Mouse (Mus musculus) hematopoietic stem cell, adult 5-6 weeks (primary cell): ENCODE measurements around the gene Cyp26b1. TPM values are rescaled to one million over a fixed set of nuclear protein-coding genes. Genes with fewer than 3 reads are reported as not detected.
A peak's percentile ranks its signal among the peaks of the same experiment; 100 is the strongest.

Experiments
- ATAC-seq, 2 experiments: fragments of 125-278 bp in 1 of 2; replicated peaks in 1 of 2; 2 replicates each; pipeline ENCODE4 v1.8.0; 2016 to 2017; ENCODE audit warnings: inconsistent platforms in 2 of 2, mild to moderate bottlenecking in 2 of 2, moderate number of reproducible peaks in 2 of 2, low read depth in 1 of 2, moderate TSS enrichment in 1 of 2; ENCODE audit not compliant: low FRiP score in 2 of 2, poor library complexity in 2 of 2, severe bottlenecking in 2 of 2, insufficient read depth in 1 of 2, low TSS enrichment in 1 of 2
- total RNA-seq: library from RNA; stranded (forward); fragments of 172-1452, 232-1000 nt; gene quantifications from 2 replicates; pipeline ENCODE4 v1.2.3, GENCODE M21; 2017

Gene Cyp26b1
- total RNA-seq, 1 experiment from 2014 or later, result 0.55 TPM

GRCm38 (mm10) chr6:84589742-84590686, 3.7 kb downstream of the Cyp26b1 start:
- peak; percentile 84 for ATAC-seq

DNA sequence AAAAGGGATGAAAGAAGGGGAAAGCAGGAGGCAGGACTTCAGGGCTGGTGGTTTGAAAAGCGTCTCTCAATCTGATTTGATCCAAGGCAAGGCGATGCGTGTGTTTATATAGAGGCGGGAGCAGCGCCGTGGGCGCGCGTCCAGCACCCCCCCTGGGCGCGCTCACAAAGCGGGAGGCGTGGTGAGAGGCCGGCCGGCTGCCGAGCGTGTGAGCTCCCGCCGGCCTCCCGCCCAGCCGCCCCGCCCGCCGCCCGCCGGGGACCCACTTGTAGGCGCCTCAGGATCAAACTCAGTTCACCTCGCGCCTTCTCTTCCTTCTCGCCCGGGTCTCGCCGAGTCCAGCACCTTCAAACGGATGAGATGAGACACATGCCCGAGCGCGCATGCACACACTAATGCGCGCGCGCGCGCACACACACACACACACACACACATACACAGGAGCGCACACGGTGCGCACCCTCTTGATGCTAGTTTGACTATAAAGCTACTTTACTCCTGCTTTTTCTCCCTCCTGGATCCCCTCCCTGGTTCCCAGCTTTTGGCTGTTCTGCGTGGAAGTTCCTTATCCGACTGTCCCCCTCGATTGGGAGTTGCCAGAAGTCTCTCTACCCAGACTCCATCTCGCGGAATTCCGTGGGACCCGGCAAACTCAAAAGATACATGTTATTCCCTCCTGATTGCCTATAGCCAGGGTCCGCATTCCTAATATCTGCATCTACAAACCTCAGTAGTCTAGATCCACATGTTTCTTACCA, 4.6 kb downstream of the Cyp26b1 start:
- ATAC-seq, result no peak

- no peak for ATAC-seq
Measured at GRCm38 (mm10) chr6:84588221-84588894, 5.3 kb downstream of the Cyp26b1 start.

DNA sequence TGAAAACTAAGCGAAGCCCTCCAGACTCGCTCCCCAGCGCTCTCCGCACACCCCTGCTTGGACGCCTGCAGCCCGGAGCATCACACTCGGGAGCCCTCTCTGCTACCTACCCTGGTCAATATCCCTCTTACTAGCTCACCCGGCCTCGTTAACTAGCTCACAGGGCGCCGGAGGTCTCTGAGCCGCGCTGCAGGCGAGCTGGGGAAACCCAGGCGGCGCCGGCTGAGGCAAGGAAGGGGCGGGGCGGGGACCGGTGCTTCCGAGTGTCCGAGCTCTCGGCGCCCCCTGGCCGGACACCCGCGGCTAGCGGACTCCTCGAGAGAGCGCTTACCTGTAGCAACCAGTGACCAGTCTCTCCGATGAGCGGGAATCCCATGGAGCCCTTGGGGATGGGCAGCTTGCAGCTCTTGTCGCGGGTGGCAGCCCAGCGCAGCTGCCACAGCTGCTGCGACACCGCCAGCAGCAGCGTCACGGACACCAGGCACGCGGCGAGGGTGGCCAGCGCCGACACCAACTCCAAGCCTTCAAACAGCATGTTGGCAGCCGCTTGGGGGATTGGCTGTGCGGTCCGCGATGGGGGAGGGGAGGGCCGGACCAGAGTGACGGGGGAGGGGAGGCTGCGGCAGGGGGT, 6.1 kb downstream of the Cyp26b1 start:
- ATAC-seq, result no peak

GRCm38 (mm10) chr6:84586551-84587200, 7.0 kb downstream of the Cyp26b1 start:
- no peak for ATAC-seq

DNA sequence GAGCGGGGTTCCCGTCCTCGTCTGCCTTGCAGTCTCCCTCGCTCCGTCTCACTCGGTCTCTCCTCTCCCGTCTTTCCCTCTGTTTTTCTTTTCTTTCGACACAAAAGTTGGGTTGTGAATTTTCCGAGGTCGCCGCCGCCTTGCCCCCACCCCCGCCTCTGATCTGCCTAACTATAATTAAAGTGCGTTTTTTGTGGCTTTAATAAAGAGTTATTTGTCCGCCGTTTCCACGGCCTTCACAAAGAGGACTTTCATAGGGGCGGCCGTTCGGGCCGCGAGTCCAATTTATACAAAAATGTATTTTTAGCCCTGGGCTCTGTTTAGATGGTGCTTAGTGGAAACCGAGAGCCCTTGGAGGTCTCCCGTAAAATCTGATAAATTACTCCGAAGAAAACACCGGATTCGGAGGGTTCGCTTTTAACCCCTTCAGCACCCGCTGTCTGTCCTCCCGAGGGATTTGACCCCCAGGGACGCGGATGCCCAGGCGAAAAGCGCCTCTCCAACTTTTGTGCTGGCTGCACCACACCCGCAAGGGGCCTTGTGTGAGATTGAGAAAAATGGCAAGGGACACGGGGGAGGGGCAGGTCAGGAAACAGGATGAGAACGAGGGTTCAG, 7.9 kb downstream of the Cyp26b1 start:
- ATAC-seq, result no peak

DNA sequence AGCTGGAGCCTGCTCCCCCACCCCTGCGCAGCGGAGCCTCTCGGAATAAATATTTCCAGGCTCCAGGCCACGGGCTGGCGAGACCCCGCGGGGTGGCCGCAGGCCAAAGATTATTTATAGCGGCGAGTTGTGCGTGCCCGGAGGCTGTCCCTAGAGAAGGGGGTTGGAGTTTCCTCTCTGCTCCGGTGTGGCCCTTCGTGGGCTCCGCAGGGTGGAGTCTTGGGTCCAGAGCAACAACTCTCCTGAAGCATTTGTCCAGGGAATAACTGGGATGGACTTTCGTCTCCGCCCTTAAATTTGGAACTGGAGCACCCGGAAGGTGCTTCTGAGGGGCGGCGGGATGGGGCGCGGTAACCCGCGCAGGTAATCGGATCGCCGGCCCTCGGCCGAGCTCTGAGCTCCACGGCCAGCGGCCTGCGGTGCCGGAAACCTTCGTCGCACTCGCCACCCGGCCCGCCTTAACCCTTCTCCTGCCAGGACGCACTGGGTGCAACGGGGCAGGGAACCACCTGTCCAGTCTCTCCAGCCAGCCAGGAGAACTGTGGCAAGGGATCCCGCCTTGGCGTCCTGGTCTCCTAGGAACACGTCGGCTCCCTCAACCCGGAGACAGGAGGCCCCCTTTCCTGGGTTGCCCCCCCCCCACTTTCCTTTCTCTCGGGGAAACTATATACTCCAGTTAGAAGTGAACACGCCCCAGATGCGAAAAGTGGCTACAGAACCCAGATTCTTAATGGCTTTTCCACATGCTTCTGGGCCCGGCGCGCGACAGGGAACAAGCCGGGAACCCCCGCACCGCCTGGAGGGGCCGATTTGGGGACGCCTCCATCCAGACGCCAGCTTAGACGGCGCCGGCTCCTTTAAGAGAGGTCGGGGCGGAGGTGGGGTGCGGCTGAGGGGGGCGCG, 8.7 kb downstream of the Cyp26b1 start:
- ATAC-seq, result no peak

GRCm38 (mm10) chr6:84583841-84584782, 9.6 kb downstream of the Cyp26b1 start:
- ATAC-seq, result 0 out of 4 replicates have a peak, but pooled peaks have one; percentile 2 to 3

DNA sequence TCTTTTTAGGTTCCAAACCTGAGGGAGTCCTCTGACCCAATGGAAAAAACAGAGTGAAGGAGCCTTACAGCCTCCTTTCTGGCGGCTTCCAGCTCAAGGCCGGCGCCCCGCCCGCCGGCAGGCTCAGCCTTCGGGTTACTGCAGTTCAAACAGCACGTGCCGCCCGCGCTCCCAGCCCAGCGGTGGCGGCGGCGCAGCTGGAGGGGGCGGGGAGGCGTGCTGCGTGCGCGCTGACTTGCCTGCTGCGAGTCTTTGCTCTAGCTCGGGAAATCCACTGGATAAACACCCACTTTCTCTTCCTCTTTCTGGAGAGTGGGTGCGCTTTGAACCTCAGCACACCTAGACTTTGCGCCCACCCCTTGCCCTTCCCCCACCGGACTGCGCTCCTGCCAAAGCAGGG, 10.3 kb downstream of the Cyp26b1 start:
- ATAC-seq, result peak; percentile 55 to 61

DNA sequence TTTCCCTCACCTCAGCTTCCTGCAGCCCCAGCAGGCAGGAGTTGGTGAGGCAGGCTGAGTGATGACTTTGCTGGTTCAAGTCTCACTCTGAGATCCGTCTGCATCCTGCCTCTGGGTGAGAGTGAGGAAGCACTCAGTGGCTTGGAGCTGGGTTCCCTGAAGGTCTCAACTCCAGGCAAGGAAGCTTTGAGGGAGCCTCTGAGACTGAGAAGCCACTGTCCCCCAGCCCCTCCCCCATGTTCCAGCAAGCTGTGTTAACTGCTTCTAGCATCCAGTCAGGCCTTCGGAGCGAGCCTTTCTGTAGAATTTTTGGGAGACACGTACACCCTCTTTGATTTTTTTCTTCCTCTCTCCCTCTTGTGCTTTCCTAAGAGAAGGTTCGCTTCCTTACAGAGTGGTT, 10.9 kb downstream of the Cyp26b1 start:
- ATAC-seq, result no peak

DNA sequence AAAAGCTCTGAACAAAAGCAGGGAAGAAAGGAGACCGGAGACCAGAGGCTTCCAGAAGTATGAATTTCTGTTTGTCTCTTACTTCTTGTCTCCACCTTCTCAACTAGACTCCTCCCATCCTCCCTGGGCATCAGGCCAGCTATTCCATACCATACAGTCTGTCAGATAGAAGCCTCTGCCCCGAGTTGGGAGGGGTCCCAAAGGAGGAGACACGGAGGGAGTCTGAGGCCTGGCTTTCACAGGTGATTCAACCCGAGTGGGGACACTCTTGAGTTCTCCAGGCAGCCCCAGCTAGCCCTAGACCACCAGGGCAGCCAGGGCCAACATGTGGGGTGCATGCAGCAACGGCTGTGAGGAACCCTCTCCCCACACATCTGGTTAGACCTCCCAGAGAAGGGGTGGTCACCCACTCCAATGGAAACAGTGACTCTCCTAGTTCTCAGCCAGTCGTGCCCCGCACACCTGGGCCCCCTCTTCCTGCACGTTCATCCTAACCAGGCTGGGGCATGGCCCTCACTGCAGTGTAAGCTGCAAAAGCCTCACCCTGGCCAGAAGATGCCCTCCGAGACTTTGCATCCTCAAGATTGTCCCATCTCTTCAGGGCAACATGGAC, 11.8 kb downstream of the Cyp26b1 start:
- ATAC-seq, result no peak

GRCm38 (mm10) chr6:84580979-84581832, 12.5 kb downstream of the Cyp26b1 start:
- no peak for ATAC-seq

GRCm38 (mm10) chr6:84579508-84579907, 14.2 kb downstream of the Cyp26b1 start:
- no peak; a peak in 1 of 4 replicates for ATAC-seq

GRCm38 (mm10) chr6:84578928-84579327, 14.8 kb downstream of the Cyp26b1 start:
- ATAC-seq, result no peak
